Mouse (Mus musculus) urinary bladder, postnatal 14 days (tissue): ENCODE data around the gene Zfp277.

Experiments
- DNase-seq: peaks from one replicate; pipeline ENCODE4 v3.0.0; 2021; ENCODE audit warnings: low spot score

Gene Zfp277

GRCm38 (mm10) chr12:40445648-40446449 is at the start of gene Zfp277, which contains the start of gene Dock4:
Gene Zfp277, minus strand, starts transcription at chr12:40445902.
Gene Dock4, plus strand, starts transcription at chr12:40445952.
- peak; percentile 99 for DNase-seq

GRCm38 (mm10) chr12:40486047-40486837 is 40.5 kb upstream of the Zfp277 start:
- no peak for DNase-seq

GRCm38 (mm10) chr12:40485210-40485609 is 39.5 kb upstream of the Zfp277 start:
- DNase-seq: no peak

GRCm38 (mm10) chr12:40484224-40484623 is 38.5 kb upstream of the Zfp277 start:
- DNase-seq: no peak

GRCm38 (mm10) chr12:40477621-40478452 is 32.1 kb upstream of the Zfp277 start:
- no peak for DNase-seq

- no peak for DNase-seq
Measured at GRCm38 (mm10) chr12:40473709-40474108, 28.0 kb upstream of the Zfp277 start.

GRCm38 (mm10) chr12:40471649-40472399 is 26.1 kb upstream of the Zfp277 start:
- DNase-seq: no peak

- DNase-seq: no peak
Measured at GRCm38 (mm10) chr12:40469009-40469408, 23.3 kb upstream of the Zfp277 start.

- no peak for DNase-seq
Measured at GRCm38 (mm10) chr12:40468235-40468634, 22.5 kb upstream of the Zfp277 start.

- DNase-seq: no peak
Measured at GRCm38 (mm10) chr12:40464282-40464681, 18.6 kb upstream of the Zfp277 start.

GRCm38 (mm10) chr12:40463828-40464227 is 18.1 kb upstream of the Zfp277 start:
- DNase-seq: no peak

- DNase-seq: no peak
Measured at GRCm38 (mm10) chr12:40462693-40463235, 17.1 kb upstream of the Zfp277 start.

GRCm38 (mm10) chr12:40459673-40460265 is 14.1 kb upstream of the Zfp277 start:
- no peak for DNase-seq

- DNase-seq: no peak
Measured at GRCm38 (mm10) chr12:40458977-40459376, 13.3 kb upstream of the Zfp277 start.

- no peak for DNase-seq
Measured at GRCm38 (mm10) chr12:40456517-40456916, 10.8 kb upstream of the Zfp277 start.

- no peak for DNase-seq
Measured at GRCm38 (mm10) chr12:40449119-40449795, 3.6 kb upstream of the Zfp277 start.

- DNase-seq: no peak
Measured at GRCm38 (mm10) chr12:40447561-40448355, 2.1 kb upstream of the Zfp277 start.

- DNase-seq: peak; percentile 25
Measured at GRCm38 (mm10) chr12:40446450-40447381, 1.0 kb upstream of the Zfp277 start.
